Mouse (Mus musculus): ENCODE results near the gene Khdc4.

The Khdc4 gene

DNA sequence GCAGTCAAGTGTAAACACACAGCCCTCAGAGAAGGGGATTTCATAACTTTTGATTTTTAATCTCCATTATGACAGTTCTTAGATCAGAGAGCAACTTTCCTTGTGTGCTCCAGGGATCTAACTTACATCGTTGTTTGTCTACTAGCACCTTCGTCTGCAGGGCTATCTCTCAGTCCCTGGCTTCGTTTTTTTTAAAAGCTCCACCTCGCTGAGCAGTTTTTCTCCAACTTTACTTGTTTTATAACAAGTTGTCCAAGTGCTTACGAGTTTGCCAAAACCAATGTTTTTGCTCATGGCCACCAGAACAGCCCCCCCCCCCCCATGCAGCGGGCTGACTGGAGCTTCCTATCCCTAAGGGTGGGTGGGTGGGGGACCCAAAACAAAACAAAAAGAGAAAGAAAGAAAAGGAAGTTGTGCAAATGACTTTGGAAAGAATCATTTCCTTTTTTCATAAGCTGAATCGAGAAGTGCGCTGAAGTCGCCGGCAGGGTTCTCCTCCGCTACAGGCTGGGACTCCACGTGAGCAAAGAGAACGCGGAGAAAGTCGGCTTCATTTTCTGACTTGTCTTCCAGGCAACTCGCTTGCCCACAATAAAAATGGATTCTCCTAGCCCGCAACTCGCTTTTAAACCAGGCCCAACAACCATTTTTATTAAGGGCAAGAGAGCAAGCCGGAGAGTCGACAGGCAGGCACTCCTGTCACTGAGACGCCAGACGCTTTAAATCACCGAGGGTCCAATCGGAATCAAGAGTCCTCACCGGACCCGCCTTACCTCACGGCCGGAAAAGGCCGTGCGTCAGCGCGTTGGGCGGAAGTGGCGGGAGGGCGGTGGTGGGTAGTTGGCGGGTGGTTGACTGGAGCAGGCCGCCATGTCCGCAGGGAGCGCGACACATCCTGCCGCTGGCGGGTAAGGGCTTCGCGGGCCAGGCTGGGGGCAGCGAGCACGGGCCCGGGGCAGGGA lies at the start of gene Khdc4:
Gene Khdc4 (plus strand): TSS at position 824 of the 962 bp plus-strand sequence.
- TF ChIP-seq POU5F1 (IDR thresholded peaks at IDR 0.05; ENCODE audit: borderline replicate concordance, low read length) (no peak), NANOG (IDR thresholded peaks at IDR 0.05; ENCODE audit: borderline replicate concordance, low read length) (no peak), CTCF (conservative IDR thresholded peaks at IDR 0.05; ENCODE audit: low read length) (no peak)
- peaks cover 39% of the 10 kb centered on the region for H3K36me3 ChIP-seq (ENCODE audit: insufficient read depth, low read length)
- H3K4me3 ChIP-seq (replicated peaks; ENCODE audit: low read length), result peak within 1 kb of the TSS; percentile 97

DNA sequence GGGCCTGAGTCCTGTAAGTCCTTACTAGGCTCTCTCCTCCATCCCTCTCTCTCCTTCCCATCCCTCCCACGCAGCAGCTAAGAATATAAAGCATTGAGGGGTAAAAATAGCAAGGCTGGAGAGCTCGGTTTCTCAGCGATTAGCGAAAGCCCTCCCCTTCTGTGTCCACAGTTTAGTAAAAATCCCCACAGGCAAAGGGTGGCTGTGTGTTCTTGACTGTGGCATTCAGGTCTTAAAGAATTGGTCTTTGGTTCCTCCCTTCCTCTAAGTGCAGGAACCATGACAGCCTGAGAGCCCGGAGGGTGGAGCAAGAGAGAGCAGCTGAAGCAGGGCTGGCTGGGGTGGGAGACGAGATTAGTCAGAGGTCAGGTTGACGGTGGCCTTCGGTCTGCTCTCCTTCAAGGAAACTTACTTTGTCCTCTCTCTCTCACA lies 49.0 kb upstream of the Khdc4 start:
- H3K4me1 ChIP-seq (replicated peaks; ENCODE audit: low read depth, low read length), result peaks cover 60% of the 10 kb centered on the region
- no peak for TF ChIP-seq NANOG (IDR thresholded peaks at IDR 0.05; ENCODE audit: borderline replicate concordance, low read length)
- TF ChIP-seq POU5F1 (IDR thresholded peaks at IDR 0.05; ENCODE audit: borderline replicate concordance, low read length), result no peak
- no peak for TF ChIP-seq CTCF (conservative IDR thresholded peaks at IDR 0.05; ENCODE audit: low read length)
- no peak overlapping the region for H3K4me3 ChIP-seq (replicated peaks; ENCODE audit: low read length)
- H3K9me3 ChIP-seq (ENCODE audit: low read length), result no peaks in the 10 kb centered on the region
- no peaks in the 10 kb centered on the region for H3K27me3 ChIP-seq (ENCODE audit: insufficient read depth, low read length)
- H3K36me3 ChIP-seq (ENCODE audit: insufficient read depth, low read length), result peaks cover 99% of the 10 kb centered on the region

More for the DNA sequence above, at the start of gene Khdc4:
- H3K4me1 ChIP-seq (replicated peaks; ENCODE audit: low read depth, low read length), result peaks cover 37% of the 10 kb centered on the region
- H3K27me3 ChIP-seq (ENCODE audit: insufficient read depth, low read length), result no peaks in the 10 kb centered on the region
- no peaks in the 10 kb centered on the region for H3K9me3 ChIP-seq (ENCODE audit: low read length)

DNA sequence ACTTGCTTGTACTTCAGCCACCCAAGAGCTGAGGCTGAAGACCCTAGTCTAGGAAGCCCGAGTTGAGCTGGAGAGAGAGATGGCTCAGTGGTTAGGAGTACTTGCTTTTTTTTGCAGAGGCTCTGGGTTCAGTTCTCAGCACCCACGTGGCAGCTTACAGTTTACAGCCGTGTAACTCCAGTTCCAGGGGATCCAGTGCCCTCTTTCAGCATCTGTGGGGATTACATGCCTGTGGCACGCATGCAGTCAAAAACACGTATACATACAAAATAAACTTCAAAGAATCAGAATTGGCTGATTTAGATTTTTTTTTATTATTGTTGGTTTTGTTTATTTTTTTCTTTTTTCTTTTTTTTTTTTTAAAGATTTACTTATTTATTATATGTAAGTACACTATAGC lies 48.5 kb upstream of the Khdc4 start:
- Histone ChIP-seq H3K9me3 (ENCODE audit: low read length) (no peaks in the 10 kb centered on the region), H3K4me3 (replicated peaks; ENCODE audit: low read length) (no peak overlapping the region), H3K4me1 (replicated peaks; ENCODE audit: low read depth, low read length) (peaks cover 60% of the 10 kb centered on the region), H3K36me3 (ENCODE audit: insufficient read depth, low read length) (peaks cover 99% of the 10 kb centered on the region), H3K27me3 (ENCODE audit: insufficient read depth, low read length) (no peaks in the 10 kb centered on the region)
- TF ChIP-seq CTCF (conservative IDR thresholded peaks at IDR 0.05; ENCODE audit: low read length) (no peak), NANOG (IDR thresholded peaks at IDR 0.05; ENCODE audit: borderline replicate concordance, low read length) (no peak), POU5F1 (IDR thresholded peaks at IDR 0.05; ENCODE audit: borderline replicate concordance, low read length) (no peak)

- TF ChIP-seq CTCF (conservative IDR thresholded peaks at IDR 0.05; ENCODE audit: low read length), result no peak
- TF ChIP-seq POU5F1 (IDR thresholded peaks at IDR 0.05; ENCODE audit: borderline replicate concordance, low read length), result no peak
- TF ChIP-seq NANOG (IDR thresholded peaks at IDR 0.05; ENCODE audit: borderline replicate concordance, low read length), result no peak
- Histone ChIP-seq H3K4me1 (replicated peaks; ENCODE audit: low read depth, low read length) (peaks cover 61% of the 10 kb centered on the region), H3K9me3 (ENCODE audit: low read length) (no peaks in the 10 kb centered on the region), H3K36me3 (ENCODE audit: insufficient read depth, low read length) (peaks cover 99% of the 10 kb centered on the region), H3K27me3 (ENCODE audit: insufficient read depth, low read length) (no peaks in the 10 kb centered on the region), H3K4me3 (replicated peaks; ENCODE audit: low read length) (no peak overlapping the region)
Observed at GRCm38 (mm10) chr3:88639239-88639638, 46.4 kb upstream of the Khdc4 start.

DNA sequence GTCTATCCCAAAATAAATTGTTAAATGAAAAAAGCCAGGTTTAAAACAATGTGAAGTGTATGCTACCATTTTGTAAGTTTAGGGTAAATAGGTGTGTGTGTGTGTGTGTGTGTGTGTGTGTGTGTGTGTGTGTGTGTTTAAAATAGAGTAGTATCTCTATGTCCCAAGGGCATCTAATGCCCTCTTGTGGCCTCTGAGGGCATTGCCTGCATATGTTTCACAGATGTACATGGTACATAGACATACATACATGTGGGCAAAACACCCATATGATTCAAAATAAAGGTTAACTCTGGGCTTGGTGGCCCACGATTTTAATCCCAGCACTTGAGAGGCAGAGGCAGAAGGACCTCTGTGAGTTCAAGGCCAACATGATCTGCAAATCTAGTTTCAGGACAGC lies 44.9 kb upstream of the Khdc4 start:
- Histone ChIP-seq H3K4me3 (replicated peaks; ENCODE audit: low read length) (no peak overlapping the region), H3K4me1 (replicated peaks; ENCODE audit: low read depth, low read length) (peaks cover 61% of the 10 kb centered on the region), H3K27me3 (ENCODE audit: insufficient read depth, low read length) (no peaks in the 10 kb centered on the region), H3K36me3 (ENCODE audit: insufficient read depth, low read length) (peaks cover 99% of the 10 kb centered on the region), H3K9me3 (ENCODE audit: low read length) (no peaks in the 10 kb centered on the region)
- TF ChIP-seq NANOG (IDR thresholded peaks at IDR 0.05; ENCODE audit: borderline replicate concordance, low read length) (no peak), CTCF (conservative IDR thresholded peaks at IDR 0.05; ENCODE audit: low read length) (peak; percentile 55)

GRCm38 (mm10) chr3:88643078-88643477 lies 42.5 kb upstream of the Khdc4 start:
- no peak for TF ChIP-seq CTCF (conservative IDR thresholded peaks at IDR 0.05; ENCODE audit: low read length)
- TF ChIP-seq POU5F1 (IDR thresholded peaks at IDR 0.05; ENCODE audit: borderline replicate concordance, low read length), result no peak
- no peak for TF ChIP-seq NANOG (IDR thresholded peaks at IDR 0.05; ENCODE audit: borderline replicate concordance, low read length)
- Histone ChIP-seq H3K4me1 (replicated peaks; ENCODE audit: low read depth, low read length) (peaks cover 70% of the 10 kb centered on the region), H3K9me3 (ENCODE audit: low read length) (no peaks in the 10 kb centered on the region), H3K27me3 (ENCODE audit: insufficient read depth, low read length) (no peaks in the 10 kb centered on the region), H3K36me3 (ENCODE audit: insufficient read depth, low read length) (peaks cover 99% of the 10 kb centered on the region), H3K4me3 (replicated peaks; ENCODE audit: low read length) (peak overlapping the region; percentile 72)

GRCm38 (mm10) chr3:88645937-88646336 lies 39.7 kb upstream of the Khdc4 start:
- no peaks in the 10 kb centered on the region for H3K9me3 ChIP-seq (ENCODE audit: low read length)
- TF ChIP-seq NANOG (IDR thresholded peaks at IDR 0.05; ENCODE audit: borderline replicate concordance, low read length), result no peak
- TF ChIP-seq CTCF (conservative IDR thresholded peaks at IDR 0.05; ENCODE audit: low read length), result no peak
- no peak for TF ChIP-seq POU5F1 (IDR thresholded peaks at IDR 0.05; ENCODE audit: borderline replicate concordance, low read length)
- peaks cover 98% of the 10 kb centered on the region for H3K4me1 ChIP-seq (replicated peaks; ENCODE audit: low read depth, low read length)

GRCm38 (mm10) chr3:88646426-88646995 lies 39.1 kb upstream of the Khdc4 start:
- TF ChIP-seq POU5F1 (IDR thresholded peaks at IDR 0.05; ENCODE audit: borderline replicate concordance, low read length) (no peak), NANOG (IDR thresholded peaks at IDR 0.05; ENCODE audit: borderline replicate concordance, low read length) (peak; percentile 39; the same call in 1 of the 2 replicates)
- peaks cover 72% of the 10 kb centered on the region for H3K36me3 ChIP-seq (ENCODE audit: insufficient read depth, low read length)
- no peaks in the 10 kb centered on the region for H3K27me3 ChIP-seq (ENCODE audit: insufficient read depth, low read length)
- peaks cover 100% of the 10 kb centered on the region for H3K4me1 ChIP-seq (replicated peaks; ENCODE audit: low read depth, low read length)
- no peaks in the 10 kb centered on the region for H3K9me3 ChIP-seq (ENCODE audit: low read length)
- peak overlapping the region; percentile 39 for H3K4me3 ChIP-seq (replicated peaks; ENCODE audit: low read length)

More at GRCm38 (mm10) chr3:88645937-88646336, 39.7 kb upstream of the Khdc4 start:
- H3K4me3 ChIP-seq (replicated peaks; ENCODE audit: low read length), result peak overlapping the region; percentile 39
- no peaks in the 10 kb centered on the region for H3K27me3 ChIP-seq (ENCODE audit: insufficient read depth, low read length)
- H3K36me3 ChIP-seq (ENCODE audit: insufficient read depth, low read length), result peaks cover 78% of the 10 kb centered on the region
